Mouse (Mus musculus) adrenal gland, postnatal 4 days (tissue): ENCODE results near the gene Limd1. TPM values are rescaled to one million over a fixed set of nuclear protein-coding genes. Genes with fewer than 3 reads are reported as not detected.
"Not testable (repeated sequence)": the region's sequence is repeated elsewhere in the genome, so short reads cannot be mapped to it uniquely, and the experiment has no call there.

ENCODE experiments used
- DNase-seq, 2 experiments: peaks; one replicate each; pipeline ENCODE4 v3.0.0; 2021 to 2022; ENCODE audit warnings: low spot score in 2 of 2, mixed read lengths in 2 of 2
- long read RNA-seq, 2 experiments: library from polyadenylated mRNA; stranded (forward); transcript quantifications; one replicate each; pipeline ENCODE4 v2.0.0; 2021
- total RNA-seq, 2 experiments: library from RNA; stranded (reverse); gene quantifications; 2 replicates each; pipeline ENCODE4 v1.2.3; 2021

Limd1 gene
- total RNA-seq, result 10 to 100 TPM; 41.7 to 47.3 TPM
- long read RNA-seq, experiment 1, full-length matches to known transcripts, result 18 of 32 reads
- long read RNA-seq, experiment 1, partial matches to known transcripts, result 2 of 32 reads
- long read RNA-seq, experiment 1, other reads (novel, unspliced or antisense), result 12 of 32 reads
- long read RNA-seq, experiment 2, full-length matches to known transcripts, result 99 of 140 reads
- long read RNA-seq, experiment 2, partial matches to known transcripts, result 26 of 140 reads
- long read RNA-seq, experiment 2, other reads (novel, unspliced or antisense), result 15 of 140 reads

GRCm38 (mm10) chr9:123478586-123479195 lies at the start of gene Limd1:
Limd1 (plus strand) TSS chr9:123478706.
- DNase-seq, result peak; percentile 30 to 44

- DNase-seq, result no peak
These were observed 48.6 kb upstream of the Limd1 start for GRCm38 (mm10) chr9:123429863-123430262.

GRCm38 (mm10) chr9:123430973-123431372 lies 47.5 kb upstream of the Limd1 start:
- DNase-seq, result no peak

- DNase-seq, result no peak
These were observed 40.3 kb upstream of the Limd1 start for GRCm38 (mm10) chr9:123438223-123438622.

GRCm38 (mm10) chr9:123440230-123441058 lies 38.1 kb upstream of the Limd1 start:
- DNase-seq, result no peak

- DNase-seq, result not testable (repeated sequence)
These were observed 31.4 kb upstream of the Limd1 start for GRCm38 (mm10) chr9:123447101-123447500.

- no peak for DNase-seq
These were observed 29.9 kb upstream of the Limd1 start for GRCm38 (mm10) chr9:123448594-123448993.

GRCm38 (mm10) chr9:123450174-123450573 lies 28.3 kb upstream of the Limd1 start:
- DNase-seq, result peak in 1 of 2 experiments; percentile 27

- no peak for DNase-seq
These were observed 26.7 kb upstream of the Limd1 start for GRCm38 (mm10) chr9:123451772-123452171.

GRCm38 (mm10) chr9:123456634-123457602 lies 21.6 kb upstream of the Limd1 start:
- no peak for DNase-seq

GRCm38 (mm10) chr9:123457603-123458002 lies 20.9 kb upstream of the Limd1 start:
- DNase-seq, result no peak

GRCm38 (mm10) chr9:123467141-123467620 lies 11.3 kb upstream of the Limd1 start:
- no peak for DNase-seq

- DNase-seq, result no peak
These were observed 10.0 kb upstream of the Limd1 start for GRCm38 (mm10) chr9:123468406-123469085.

- no peak for DNase-seq
These were observed 9.4 kb upstream of the Limd1 start for GRCm38 (mm10) chr9:123469087-123469486.

- no peak for DNase-seq
These were observed 5.1 kb upstream of the Limd1 start for GRCm38 (mm10) chr9:123473377-123473776.

- no peak for DNase-seq
These were observed 2.9 kb upstream of the Limd1 start for GRCm38 (mm10) chr9:123475569-123475968.

GRCm38 (mm10) chr9:123478031-123478585 lies 398 bp upstream of the Limd1 start:
- no peak for DNase-seq

GRCm38 (mm10) chr9:123479196-123479669 lies 727 bp downstream of the Limd1 start:
- DNase-seq, result no peak

- DNase-seq, result no peak
These were observed 1.4 kb downstream of the Limd1 start for GRCm38 (mm10) chr9:123479876-123480252.
